Mouse (Mus musculus) stomach, embryonic 14.5 days (tissue): Measurements from ENCODE around the gene Cd300lg. TPM values are rescaled to one million over a fixed set of nuclear protein-coding genes. Genes with fewer than 3 reads are reported as not detected.

Experiments
- ATAC-seq: fragments of 200-750 bp; cut with Nextera tagmentation; 2 replicates; pipeline ENCODE4 v1.8.0; 2017; ENCODE audit warnings: low read depth, moderate TSS enrichment; ENCODE audit not compliant: insufficient number of reproducible peaks, insufficient read depth, low FRiP score
- H3K27ac ChIP-seq: fragments of 300-500 bp; sonication (generic); 2 replicates; pipeline ENCODE4 v1.5.1; 2014; ENCODE audit warnings: mild to moderate bottlenecking, low read length, moderate library complexity, mixed read lengths
- H3K27me3 ChIP-seq: fragments of 300-500 bp; sonication (generic); 2 replicates; pipeline ENCODE4 v1.6.1; 2014; ENCODE audit warnings: low read length, control low read depth, mixed read lengths; ENCODE audit not compliant: control insufficient read depth, insufficient read depth
- H3K36me3 ChIP-seq: fragments of 300-500 bp; sonication (generic); 2 replicates; pipeline ENCODE4 v1.6.1; 2014; ENCODE audit warnings: mild to moderate bottlenecking, control low read depth, low read length, moderate library complexity, mixed read lengths; ENCODE audit not compliant: control insufficient read depth, insufficient read depth
- H3K4me1 ChIP-seq: fragments of 300-500 bp; sonication (generic); 2 replicates; pipeline ENCODE4 v1.6.1; 2014; ENCODE audit warnings: low read length, control low read depth, mixed read lengths; ENCODE audit not compliant: control insufficient read depth, insufficient read depth
- H3K4me2 ChIP-seq: fragments of 300-500 bp; sonication (generic); replicated peaks from 2 replicates; pipeline ENCODE4 v1.6.1; 2014; ENCODE audit warnings: low read depth, low read length, control low read depth
- H3K4me3 ChIP-seq: fragments of 300-500 bp; sonication (generic); 2 replicates; pipeline ENCODE4 v1.5.1; 2014; ENCODE audit warnings: low read depth, low read length, control low read depth
- H3K9ac ChIP-seq: fragments of 300-500 bp; sonication (generic); replicated peaks from 2 replicates; pipeline ENCODE4 v1.6.1; 2014; ENCODE audit warnings: low read depth, mild to moderate bottlenecking, control low read depth, low read length, moderate library complexity, mixed read lengths
- H3K9me3 ChIP-seq: fragments of 300-500 bp; sonication (generic); 2 replicates; pipeline ENCODE4 v1.6.1; 2016; ENCODE audit warnings: low read depth, low read length, control low read depth; ENCODE audit not compliant: control insufficient read depth
- WGBS: fragments of 180-500 bp; shearing (Covaris S2); extraction: QIAGEN DNeasy Blood & Tissue Kit; methylation state at CpG from one replicate; pipeline ENCODE4 v1.1.7; 2014; 5-methylcytosine and 5-hydroxymethylcytosine counted together
- polyA plus RNA-seq: library from polyadenylated mRNA; unstranded; fragments of >200 nt; fragmentation: Nextera tagmentation; extraction: Ambion mirVana; gene quantifications from 2 replicates; pipeline ENCODE4 v1.2.1, GENCODE M21; 2014

Cd300lg gene
- polyA plus RNA-seq, 1 experiment from 2014 or later: 1.1 TPM

DNA sequence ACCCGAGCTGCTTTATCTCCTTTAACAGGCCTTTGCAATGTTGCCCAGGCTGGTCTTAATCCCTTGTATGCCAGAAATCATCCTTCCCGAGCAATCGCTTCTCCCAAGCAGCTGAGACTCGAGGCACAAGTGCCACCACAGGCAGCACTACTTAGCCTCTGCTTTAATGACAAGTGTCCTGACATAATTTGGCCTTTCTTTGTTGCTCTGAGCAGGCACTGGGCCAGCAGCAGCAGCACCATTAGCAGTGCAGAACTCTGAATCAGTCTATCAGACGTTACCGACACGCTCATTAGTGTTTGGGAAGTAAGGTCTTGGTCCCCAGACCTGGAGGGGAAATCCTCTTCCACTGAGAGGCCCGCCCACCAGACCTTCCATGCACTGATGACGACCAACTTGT is 21.6 kb upstream of the Cd300lg start:
- Histone ChIP-seq H3K4me1 (no peaks in the 10 kb centered on the region), H3K27me3 (no peaks in the 10 kb centered on the region), H3K27ac (no peak overlapping the region), H3K36me3 (peaks cover 3% of the 10 kb centered on the region; the same call in 1 of the 2 replicates), H3K9me3 (no peaks in the 10 kb centered on the region), H3K4me2 (no peak overlapping the region), H3K4me3 (no peak overlapping the region), H3K9ac (no peak overlapping the region)
- 79% methylated on average over 9 of the region's 9 CpGs for WGBS
- no peak for ATAC-seq

- Histone ChIP-seq H3K9me3 (no peaks in the 10 kb centered on the region), H3K9ac (no peak overlapping the region), H3K27ac (no peak overlapping the region), H3K4me1 (0 out of 2 replicates have a peak, but pooled peaks cover 8% of the 10 kb centered on the region), H3K4me2 (no peak overlapping the region), H3K27me3 (no peaks in the 10 kb centered on the region), H3K4me3 (no peak overlapping the region), H3K36me3 (peaks cover 2% of the 10 kb centered on the region; the same call in 1 of the 2 replicates)
- ATAC-seq: no peak
- WGBS: 87% methylated on average over 5 of the region's 5 CpGs
These were observed 20.1 kb upstream of the Cd300lg start for GRCm38 (mm10) chr11:102021196-102021595.

DNA sequence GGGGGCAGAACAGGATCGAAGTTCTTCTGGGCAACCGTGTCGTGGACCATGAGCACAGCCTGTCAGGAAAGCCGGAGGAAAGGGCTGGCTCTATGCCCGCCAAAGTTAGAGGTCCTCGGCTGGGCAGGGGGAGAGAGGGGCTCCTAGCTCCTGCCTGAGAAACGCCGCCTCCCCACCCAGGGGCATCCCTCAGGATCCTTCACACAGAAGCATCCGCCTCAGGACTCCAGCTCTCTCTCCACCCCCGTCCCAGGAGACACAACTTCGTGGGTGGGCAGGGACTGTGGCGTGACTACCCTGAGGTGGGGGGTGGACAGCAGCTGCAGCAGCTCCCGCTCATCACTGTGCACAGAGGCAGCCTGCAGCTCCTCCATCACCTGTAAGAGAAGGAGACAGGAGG is 17.9 kb upstream of the Cd300lg start:
- Histone ChIP-seq H3K4me2 (no peak overlapping the region), H3K9me3 (no peaks in the 10 kb centered on the region), H3K4me3 (no peak overlapping the region), H3K27me3 (no peaks in the 10 kb centered on the region), H3K27ac (no peak overlapping the region), H3K36me3 (no peaks in the 10 kb centered on the region; the same call in 1 of the 2 replicates), H3K9ac (no peak overlapping the region), H3K4me1 (peaks cover 13% of the 10 kb centered on the region; the same call in 1 of the 2 replicates)
- no peak for ATAC-seq
- WGBS: 80% methylated on average over 13 of the region's 13 CpGs

- no peak overlapping the region for H3K27ac ChIP-seq
- no peak overlapping the region for H3K4me3 ChIP-seq
- H3K4me1 ChIP-seq: peaks cover 13% of the 10 kb centered on the region; the same call in 1 of the 2 replicates
- no peak overlapping the region for H3K9ac ChIP-seq
- H3K9me3 ChIP-seq: no peaks in the 10 kb centered on the region
- WGBS: 87% methylated on average over 6 of the region's 6 CpGs
- no peaks in the 10 kb centered on the region for H3K27me3 ChIP-seq
- no peak overlapping the region for H3K4me2 ChIP-seq
- no peaks in the 10 kb centered on the region; the same call in 1 of the 2 replicates for H3K36me3 ChIP-seq
- no peak for ATAC-seq
These were observed 17.1 kb upstream of the Cd300lg start for GRCm38 (mm10) chr11:102024084-102024758.

DNA sequence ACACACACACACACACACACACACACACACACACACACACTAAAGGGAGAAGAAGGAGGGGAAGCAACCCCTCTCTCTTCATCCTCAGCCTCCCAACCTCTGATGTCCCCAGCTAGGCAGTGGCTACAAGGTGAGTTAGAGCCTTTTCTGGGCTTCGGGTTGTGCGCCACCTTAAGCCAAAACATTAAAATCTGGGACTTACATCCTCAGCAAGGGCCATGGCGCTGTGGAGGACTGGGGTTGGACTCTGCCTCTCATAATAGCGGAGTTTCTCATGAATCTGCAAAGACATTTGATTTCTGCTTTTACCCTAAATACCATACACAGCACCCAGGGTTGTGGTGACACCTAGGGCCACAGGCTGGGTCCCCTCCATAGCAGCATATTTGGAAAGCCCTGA is 16.4 kb upstream of the Cd300lg start:
- Histone ChIP-seq H3K27me3 (no peaks in the 10 kb centered on the region), H3K9me3 (no peaks in the 10 kb centered on the region), H3K9ac (no peak overlapping the region), H3K4me1 (peaks cover 13% of the 10 kb centered on the region; the same call in 1 of the 2 replicates), H3K4me3 (no peak overlapping the region), H3K27ac (no peak overlapping the region), H3K4me2 (no peak overlapping the region), H3K36me3 (no peaks in the 10 kb centered on the region; the same call in 1 of the 2 replicates)
- WGBS: 83% methylated on average over 4 of the region's 4 CpGs
- ATAC-seq: no peak

GRCm38 (mm10) chr11:102025354-102025753 is 16.0 kb upstream of the Cd300lg start:
- Histone ChIP-seq H3K4me3 (no peak overlapping the region), H3K27ac (no peak overlapping the region), H3K4me1 (peaks cover 13% of the 10 kb centered on the region; the same call in 1 of the 2 replicates), H3K4me2 (no peak overlapping the region), H3K9me3 (no peaks in the 10 kb centered on the region), H3K36me3 (no peaks in the 10 kb centered on the region; the same call in 1 of the 2 replicates), H3K27me3 (no peaks in the 10 kb centered on the region), H3K9ac (no peak overlapping the region)
- WGBS: 54% methylated on average over 7 of the region's 7 CpGs
- ATAC-seq: no peak

GRCm38 (mm10) chr11:102025991-102026660 is 15.2 kb upstream of the Cd300lg start:
- no peak for ATAC-seq
- 5% methylated on average over 21 of the region's 23 CpGs for WGBS
- H3K27me3 ChIP-seq: no peaks in the 10 kb centered on the region
- peak overlapping the region; percentile 68 for H3K9ac ChIP-seq
- peaks cover 13% of the 10 kb centered on the region; the same call in 1 of the 2 replicates for H3K4me1 ChIP-seq
- peak overlapping the region; percentile 93 for H3K4me2 ChIP-seq
- no peaks in the 10 kb centered on the region; the same call in 1 of the 2 replicates for H3K36me3 ChIP-seq
- no peaks in the 10 kb centered on the region for H3K9me3 ChIP-seq
- peak overlapping the region; percentile 76; the same call in 1 of the 2 replicates for H3K27ac ChIP-seq
- peak overlapping the region; percentile 67 for H3K4me3 ChIP-seq

GRCm38 (mm10) chr11:102026694-102027360 is 14.5 kb upstream of the Cd300lg start:
- under 1% methylated on average over 62 of the region's 73 CpGs for WGBS
- no peaks in the 10 kb centered on the region for H3K36me3 ChIP-seq
- H3K4me3 ChIP-seq: peak overlapping the region; percentile 67
- peak overlapping the region; percentile 93 for H3K4me2 ChIP-seq
- H3K27me3 ChIP-seq: no peaks in the 10 kb centered on the region
- H3K4me1 ChIP-seq: peaks cover 13% of the 10 kb centered on the region; the same call in 1 of the 2 replicates
- H3K9ac ChIP-seq: peak overlapping the region; percentile 68
- peak; percentile 90 for ATAC-seq
- no peaks in the 10 kb centered on the region for H3K9me3 ChIP-seq
- peak overlapping the region; percentile 76 for H3K27ac ChIP-seq
